Mouse (Mus musculus): ENCODE data around the gene Tubb2a.

Tubb2a gene

GRCm38 (mm10) chr13:34047526-34047925 is 30.3 kb downstream of the Tubb2a start:
- no peak for DNase-seq

GRCm38 (mm10) chr13:34046421-34047012 is 31.3 kb downstream of the Tubb2a start:
- peak; percentile 97 for DNase-seq

DNA sequence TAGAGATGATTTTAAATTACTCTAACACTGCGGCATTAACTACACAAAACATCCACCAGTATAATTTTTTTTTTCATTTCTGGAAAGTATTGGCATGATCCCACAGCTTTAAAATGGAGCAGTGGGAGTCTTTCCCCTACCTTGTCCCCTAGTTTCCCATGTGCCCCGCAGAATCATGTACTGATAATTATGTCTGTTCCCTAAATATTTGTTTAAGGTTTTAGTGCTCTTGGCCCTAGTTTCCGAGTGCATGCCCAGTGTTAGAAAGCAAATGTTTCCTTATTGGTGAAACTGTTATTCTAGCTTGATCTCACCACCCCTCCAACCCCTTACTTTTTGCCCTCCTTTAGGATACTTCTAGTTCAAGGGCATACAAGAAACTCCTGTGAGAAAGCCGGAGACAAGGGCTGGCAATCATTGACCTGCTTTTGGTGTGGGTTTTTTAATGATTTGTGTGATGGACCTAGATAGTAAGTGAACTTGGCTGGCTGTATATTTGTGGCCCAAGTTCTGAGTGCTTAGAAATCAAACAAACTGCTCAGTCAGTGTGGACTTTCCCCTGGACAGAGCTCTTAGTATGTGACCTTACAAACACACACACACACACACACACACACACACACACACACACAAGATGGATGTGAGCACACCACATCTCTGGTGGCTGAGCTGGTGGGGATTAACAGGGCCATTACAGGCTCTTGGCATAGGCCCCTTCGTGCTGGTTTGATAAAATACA is 32.1 kb downstream of the Tubb2a start:
- peak; percentile 94 for DNase-seq

GRCm38 (mm10) chr13:34043716-34044393 is 34.0 kb downstream of the Tubb2a start:
- DNase-seq, result peak; percentile 53

DNA sequence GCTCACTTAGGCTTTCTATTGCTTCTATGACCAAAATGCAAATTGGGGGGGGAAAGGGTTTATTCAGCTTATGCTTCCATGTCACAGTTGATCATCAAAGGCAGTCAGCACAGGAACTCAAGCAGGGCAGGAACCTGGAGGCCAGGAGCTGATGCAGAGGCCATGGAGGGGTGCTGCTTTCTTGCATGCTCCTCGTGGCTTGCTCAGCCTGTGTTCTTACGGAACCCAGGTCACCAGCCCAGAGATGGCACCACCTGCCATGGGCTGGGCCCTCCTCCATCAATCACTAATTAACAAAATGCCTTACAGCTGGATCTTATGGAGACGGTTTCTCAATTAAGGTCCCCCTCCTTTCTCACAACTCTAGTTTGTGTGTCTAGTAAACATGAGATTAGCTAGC is 37.7 kb downstream of the Tubb2a start:
- peak; percentile 63 for DNase-seq

- DNase-seq, result peak; percentile 88
Measured at GRCm38 (mm10) chr13:34038901-34039341, 38.9 kb downstream of the Tubb2a start.

- peak; percentile 39 for DNase-seq
Measured at GRCm38 (mm10) chr13:34038056-34038432, 39.8 kb downstream of the Tubb2a start.

GRCm38 (mm10) chr13:34037172-34038055 is 40.4 kb downstream of the Tubb2a start, which contains the start of gene Bphl:
TSS of gene Bphl (plus strand) at chr13:34037597.
- peak; percentile 97 for DNase-seq

DNA sequence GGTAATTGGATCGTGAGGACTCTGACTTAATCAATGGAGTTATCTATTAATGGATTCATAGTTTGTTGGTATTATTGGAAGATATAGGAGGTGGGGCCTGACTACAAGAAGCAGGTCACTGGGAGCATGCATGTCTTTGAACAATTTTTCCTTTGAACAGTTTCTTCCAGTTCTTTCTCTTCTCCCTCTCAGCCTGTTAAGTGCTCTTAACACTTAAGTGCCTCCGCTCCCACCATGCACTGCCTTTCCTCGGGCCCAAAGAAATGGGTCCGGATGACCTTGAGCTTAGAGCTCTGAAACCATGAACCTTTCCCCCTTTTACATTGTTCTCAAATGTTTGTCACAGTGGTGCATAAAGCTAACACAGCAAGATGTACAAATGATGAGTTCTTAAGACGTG is 41.1 kb downstream of the Tubb2a start:
- DNase-seq, result no peak

GRCm38 (mm10) chr13:34035424-34035823 is 42.4 kb downstream of the Tubb2a start:
- DNase-seq, result peak; percentile 61

- DNase-seq, result no peak
Measured at GRCm38 (mm10) chr13:34032041-34032440, 45.8 kb downstream of the Tubb2a start.

Measured in kidney, adult 9 months (tissue).